Mouse (Mus musculus): ENCODE results near the gene Gm20498. TPM values are rescaled to one million over a fixed set of nuclear protein-coding genes. Genes with fewer than 3 reads are reported as not detected.
A peak's percentile ranks its signal among the peaks of the same experiment; 100 is the strongest.

Gene Gm20498
- polyA plus RNA-seq (2015; fragmentation: Nextera tagmentation; extraction: Ambion mirVana) = 17.6 and 19.0 TPM in 2 replicates

DNA sequence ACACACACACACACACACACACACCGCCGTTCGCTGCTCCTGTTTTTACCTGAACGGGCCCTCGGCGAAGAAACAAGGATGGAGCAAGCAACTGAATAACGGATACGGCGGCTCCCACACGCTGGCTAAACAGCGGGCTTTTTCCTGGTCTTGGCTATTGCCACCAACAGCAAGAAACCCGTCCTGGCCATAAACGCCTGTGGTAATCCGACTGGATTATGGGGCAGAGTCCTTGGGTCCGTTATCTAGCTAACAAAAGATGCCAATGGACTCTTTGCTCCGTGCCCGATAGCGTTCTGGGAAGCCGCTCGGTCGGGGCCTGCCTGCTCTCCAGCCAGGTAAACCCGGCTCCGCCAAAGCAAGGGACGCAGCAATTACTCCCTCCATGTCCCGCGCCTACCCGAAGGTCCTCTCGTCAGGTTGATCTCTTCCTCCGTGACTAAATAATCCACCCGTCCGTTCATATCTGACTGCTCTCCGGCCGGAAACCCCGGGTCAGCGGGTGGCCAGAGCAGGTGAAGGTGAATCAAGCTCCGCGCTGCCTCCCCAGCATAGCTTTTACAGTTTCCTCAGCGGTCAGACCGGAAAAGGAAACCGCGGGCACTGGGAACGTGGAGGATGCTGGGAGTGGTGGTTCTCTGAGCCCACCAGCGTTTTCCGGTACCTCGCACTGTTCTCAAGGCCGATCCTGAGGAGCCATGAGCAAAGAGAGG lies at the start of gene Gm20498, which contains the start of gene Synj2bp:
TSS of gene Gm20498 (minus strand) at position 590 of the 713 bp plus-strand sequence.
TSS of gene Synj2bp (minus strand) at position 596 of the 713 bp plus-strand sequence.
- Histone ChIP-seq H3K27ac (ENCODE audit: low read length) (peak within 1 kb of the TSS; percentile 72), H3K9ac (replicated peaks; ENCODE audit: low read depth) (peak within 1 kb of the TSS; percentile 74), H3K4me3 (ENCODE audit: low read depth, low read length) (peak within 1 kb of the TSS; percentile 87), H3K4me1 (ENCODE audit: insufficient read depth, low read depth, low read length) (peaks cover 6% of the 10 kb centered on the region; the same call in 1 of the 2 replicates), H3K4me2 (replicated peaks; ENCODE audit: low read depth, low read length) (peak within 1 kb of the TSS; percentile 65), H3K9me3 (ENCODE audit: low read length) (no peaks in the 10 kb centered on the region), H3K36me3 (ENCODE audit: insufficient read depth, low read length) (no peaks in the 10 kb centered on the region), H3K27me3 (replicated peaks; ENCODE audit: insufficient read depth, low read length) (no peaks in the 10 kb centered on the region)
- ATAC-seq (peak; percentile 97), DNase-seq (ENCODE audit: low spot score) (peak; percentile 93)
- WGBS = under 1% methylated on average over 46 of the region's 46 CpGs
- TF ChIP-seq CTCF (IDR thresholded peaks at IDR 0.05) (no peak), EP300 (IDR thresholded peaks at IDR 0.05) (no peak)

DNA sequence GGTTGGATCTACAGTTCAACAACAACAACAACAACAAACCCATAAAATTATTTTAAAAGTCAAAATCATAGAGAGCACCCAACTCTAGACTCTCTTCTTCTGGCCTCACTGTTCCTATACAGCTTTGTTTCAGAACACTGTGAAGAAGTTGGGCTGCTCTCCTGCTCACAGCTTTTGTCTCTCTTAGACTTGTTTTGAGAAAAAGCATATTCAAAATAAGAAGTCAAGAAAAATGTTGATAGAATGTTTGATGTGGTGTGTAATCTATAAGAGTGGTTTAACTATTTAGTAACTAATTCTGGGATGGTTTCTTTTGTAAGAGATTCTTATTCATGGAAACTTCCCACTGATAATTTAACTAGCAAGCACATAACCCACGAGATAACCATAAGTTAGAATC lies 35.7 kb upstream of the Gm20498 start, which contains the start of gene Adam21:
TSS of gene Adam21 (minus strand) at position 101 of the 400 bp plus-strand sequence.
- Histone ChIP-seq H3K4me3 (ENCODE audit: low read depth, low read length) (no peak within 1 kb of the TSS), H3K9me3 (ENCODE audit: low read length) (no peaks in the 10 kb centered on the region), H3K9ac (replicated peaks; ENCODE audit: low read depth) (no peak within 1 kb of the TSS), H3K4me1 (ENCODE audit: insufficient read depth, low read depth, low read length) (no peaks in the 10 kb centered on the region), H3K27me3 (replicated peaks; ENCODE audit: insufficient read depth, low read length) (no peaks in the 10 kb centered on the region), H3K36me3 (ENCODE audit: insufficient read depth, low read length) (no peaks in the 10 kb centered on the region; the same call in 1 of the 2 replicates), H3K27ac (ENCODE audit: low read length) (no peak within 1 kb of the TSS), H3K4me2 (replicated peaks; ENCODE audit: low read depth, low read length) (no peak within 1 kb of the TSS)
- DNase-seq (ENCODE audit: low spot score) (no peak), ATAC-seq (no peak)
- 95% methylated on average over 1 of the region's 1 CpGs for WGBS
- no peak for TF ChIP-seq CTCF (IDR thresholded peaks at IDR 0.05)
- no peak for TF ChIP-seq EP300 (IDR thresholded peaks at IDR 0.05)

DNA sequence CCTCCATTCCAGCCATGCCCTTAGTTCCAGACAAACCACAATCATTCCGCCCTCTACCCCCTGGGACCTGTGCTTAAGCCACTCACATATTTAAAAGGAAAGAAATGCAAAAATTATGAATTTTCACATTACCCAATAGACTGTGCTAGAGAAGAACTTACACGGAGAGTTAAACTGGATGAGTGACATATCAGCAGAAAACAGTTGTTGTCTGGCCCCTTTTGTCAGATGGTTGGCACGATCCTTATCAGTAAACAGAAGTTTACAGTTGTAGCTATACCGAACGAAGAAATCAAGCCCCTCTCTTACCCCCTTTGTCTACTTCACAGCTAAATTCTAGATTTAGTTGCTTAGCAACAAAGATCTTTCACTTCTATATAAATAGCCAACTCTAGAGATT lies 35.2 kb upstream of the Gm20498 start:
- no peaks in the 10 kb centered on the region; the same call in 1 of the 2 replicates for H3K36me3 ChIP-seq (ENCODE audit: insufficient read depth, low read length)
- no peak for TF ChIP-seq EP300 (IDR thresholded peaks at IDR 0.05)
- TF ChIP-seq CTCF (IDR thresholded peaks at IDR 0.05) = no peak
- WGBS = 87% methylated on average over 5 of the region's 5 CpGs
- ATAC-seq (no peak), DNase-seq (ENCODE audit: low spot score) (no peak)
- H3K4me3 ChIP-seq (ENCODE audit: low read depth, low read length) = no peak overlapping the region
- H3K4me1 ChIP-seq (ENCODE audit: insufficient read depth, low read depth, low read length) = no peaks in the 10 kb centered on the region
- H3K9me3 ChIP-seq (ENCODE audit: low read length) = no peaks in the 10 kb centered on the region
- H3K27me3 ChIP-seq (replicated peaks; ENCODE audit: insufficient read depth, low read length) = no peaks in the 10 kb centered on the region
- no peak overlapping the region for H3K27ac ChIP-seq (ENCODE audit: low read length)
- H3K9ac ChIP-seq (replicated peaks; ENCODE audit: low read depth) = no peak overlapping the region
- no peak overlapping the region for H3K4me2 ChIP-seq (replicated peaks; ENCODE audit: low read depth, low read length)

GRCm38 (mm10) chr12:81564173-81564572 lies 31.5 kb upstream of the Gm20498 start:
- TF ChIP-seq CTCF (IDR thresholded peaks at IDR 0.05) (no peak), EP300 (IDR thresholded peaks at IDR 0.05) (no peak)
- H3K4me2 ChIP-seq (replicated peaks; ENCODE audit: low read depth, low read length) = no peak overlapping the region
- 94% methylated on average over 3 of the region's 3 CpGs for WGBS
- no peak for ATAC-seq
- no peaks in the 10 kb centered on the region for H3K27me3 ChIP-seq (replicated peaks; ENCODE audit: insufficient read depth, low read length)
- no peak overlapping the region for H3K9ac ChIP-seq (replicated peaks; ENCODE audit: low read depth)
- H3K4me1 ChIP-seq (ENCODE audit: insufficient read depth, low read depth, low read length) = no peaks in the 10 kb centered on the region
- H3K9me3 ChIP-seq (ENCODE audit: low read length) = no peaks in the 10 kb centered on the region
- no peak overlapping the region for H3K4me3 ChIP-seq (ENCODE audit: low read depth, low read length)
- no peaks in the 10 kb centered on the region for H3K36me3 ChIP-seq (ENCODE audit: insufficient read depth, low read length)
- no peak overlapping the region for H3K27ac ChIP-seq (ENCODE audit: low read length)
- DNase-seq (ENCODE audit: low spot score) = no peak

GRCm38 (mm10) chr12:81549286-81549685 lies 16.6 kb upstream of the Gm20498 start:
- no peak overlapping the region for H3K4me3 ChIP-seq (ENCODE audit: low read depth, low read length)
- WGBS = 62% methylated on average over 3 of the region's 3 CpGs
- ATAC-seq (no peak), DNase-seq (ENCODE audit: low spot score) (no peak)
- H3K4me1 ChIP-seq (ENCODE audit: insufficient read depth, low read depth, low read length) = no peaks in the 10 kb centered on the region
- TF ChIP-seq EP300 (IDR thresholded peaks at IDR 0.05) (no peak), CTCF (IDR thresholded peaks at IDR 0.05) (no peak)
- H3K36me3 ChIP-seq (ENCODE audit: insufficient read depth, low read length) = no peaks in the 10 kb centered on the region
- H3K27ac ChIP-seq (ENCODE audit: low read length) = no peak overlapping the region
- H3K27me3 ChIP-seq (replicated peaks; ENCODE audit: insufficient read depth, low read length) = no peaks in the 10 kb centered on the region
- no peak overlapping the region for H3K4me2 ChIP-seq (replicated peaks; ENCODE audit: low read depth, low read length)
- H3K9ac ChIP-seq (replicated peaks; ENCODE audit: low read depth) = no peak overlapping the region
- H3K9me3 ChIP-seq (ENCODE audit: low read length) = no peaks in the 10 kb centered on the region

DNA sequence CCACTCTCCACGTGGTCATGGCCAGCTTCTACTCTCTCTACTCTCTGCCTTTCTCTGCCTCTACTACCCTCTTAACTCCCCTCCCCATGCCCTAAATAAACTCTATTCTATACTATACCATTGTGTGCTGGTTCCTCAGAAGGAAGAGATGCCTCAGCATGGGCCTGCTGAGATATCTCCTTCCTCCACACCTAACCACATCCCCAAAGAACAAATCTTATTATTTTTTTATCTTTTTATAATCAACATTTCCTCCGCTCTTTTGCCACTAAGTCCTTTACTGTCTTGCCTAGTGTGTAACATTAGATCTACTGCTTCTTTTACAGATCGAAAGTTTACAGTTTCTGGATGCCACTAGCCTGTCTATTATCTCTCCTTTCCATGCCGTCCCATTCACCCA lies 14.5 kb upstream of the Gm20498 start:
- Histone ChIP-seq H3K9me3 (ENCODE audit: low read length) (no peaks in the 10 kb centered on the region), H3K27ac (ENCODE audit: low read length) (no peak overlapping the region), H3K4me1 (ENCODE audit: insufficient read depth, low read depth, low read length) (no peaks in the 10 kb centered on the region), H3K4me3 (ENCODE audit: low read depth, low read length) (no peak overlapping the region), H3K36me3 (ENCODE audit: insufficient read depth, low read length) (no peaks in the 10 kb centered on the region), H3K9ac (replicated peaks; ENCODE audit: low read depth) (no peak overlapping the region), H3K4me2 (replicated peaks; ENCODE audit: low read depth, low read length) (no peak overlapping the region), H3K27me3 (replicated peaks; ENCODE audit: insufficient read depth, low read length) (no peaks in the 10 kb centered on the region)
- ATAC-seq = no peak
- 54% methylated on average over 4 of the region's 4 CpGs for WGBS
- no peak for DNase-seq (ENCODE audit: low spot score)
- no peak for TF ChIP-seq CTCF (IDR thresholded peaks at IDR 0.05)
- TF ChIP-seq EP300 (IDR thresholded peaks at IDR 0.05) = no peak
